Mouse (Mus musculus): ENCODE data around the gene Glipr1l2. TPM values are rescaled to one million over a fixed set of nuclear protein-coding genes. Genes with fewer than 3 reads are reported as not detected.
"Not testable (repeated sequence)": the region's sequence is repeated elsewhere in the genome, so short reads cannot be mapped to it uniquely, and the experiment has no call there.

The Glipr1l2 gene
- polyA plus RNA-seq (2012; rRNA removed) = not detected in 2 replicates

DNA sequence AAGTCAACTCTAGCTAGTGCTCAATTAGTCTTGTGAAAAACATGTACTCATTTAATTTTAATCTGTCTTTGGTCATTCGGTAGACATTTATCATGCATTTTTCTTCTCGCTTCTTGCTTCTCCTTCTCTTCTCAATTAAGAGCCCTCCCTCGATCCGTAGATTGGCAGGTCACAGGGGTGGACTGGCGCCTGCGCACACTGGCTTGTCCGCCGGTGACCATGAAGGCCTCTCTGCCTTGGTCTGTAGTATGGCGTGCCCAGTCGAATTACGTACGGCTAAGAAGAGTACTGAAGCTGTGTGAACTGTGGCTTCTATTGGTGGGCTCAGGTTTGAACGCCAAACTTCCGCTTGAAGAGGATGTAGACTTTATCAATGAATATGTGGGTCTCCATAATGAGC lies at the start of gene Glipr1l2:
Glipr1l2 (plus strand) TSS at position 198 of the 400 bp plus-strand sequence.
- H3K4me1 ChIP-seq (ENCODE audit: control insufficient read depth, insufficient read depth, low read length) = no peaks in the 10 kb centered on the region
- H3K4me3 ChIP-seq (replicated peaks; ENCODE audit: extremely low read depth, low read depth, low read length) = no peak within 1 kb of the TSS
- TF ChIP-seq CTCF (IDR thresholded peaks at IDR 0.05; ENCODE audit: insufficient read depth, low read length) (no peak), POLR2A (IDR thresholded peaks at IDR 0.05; ENCODE audit: borderline replicate concordance, extremely low read depth, low read depth, low read length) (no peak)
- WGBS = 94% methylated on average over 14 of the region's 14 CpGs
- no peak for DNase-seq

DNA sequence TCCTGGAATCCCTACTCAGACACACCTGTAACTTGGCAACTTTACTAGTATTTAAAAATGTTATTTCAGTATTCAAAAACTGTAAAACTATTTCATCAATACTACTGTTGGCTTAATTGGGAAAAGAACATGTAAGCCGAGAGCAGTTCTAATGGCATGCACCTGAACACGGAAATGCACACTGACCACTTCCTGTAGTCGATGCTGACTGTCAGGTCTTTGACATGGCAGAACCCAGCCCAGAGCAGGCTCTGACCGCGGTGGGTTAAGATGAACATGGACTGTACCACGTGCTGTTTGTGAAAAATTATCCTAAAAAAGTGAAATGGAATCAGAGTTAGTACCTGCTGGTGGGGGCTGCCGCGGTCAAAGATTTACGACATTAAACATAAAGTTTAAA lies 39.6 kb upstream of the Glipr1l2 start:
- H3K4me3 ChIP-seq (replicated peaks; ENCODE audit: extremely low read depth, low read depth, low read length); H3K4me1 ChIP-seq (ENCODE audit: control insufficient read depth, insufficient read depth, low read length); DNase-seq: not testable (repeated sequence)
- WGBS = 74% methylated on average over 9 of the region's 9 CpGs

DNA sequence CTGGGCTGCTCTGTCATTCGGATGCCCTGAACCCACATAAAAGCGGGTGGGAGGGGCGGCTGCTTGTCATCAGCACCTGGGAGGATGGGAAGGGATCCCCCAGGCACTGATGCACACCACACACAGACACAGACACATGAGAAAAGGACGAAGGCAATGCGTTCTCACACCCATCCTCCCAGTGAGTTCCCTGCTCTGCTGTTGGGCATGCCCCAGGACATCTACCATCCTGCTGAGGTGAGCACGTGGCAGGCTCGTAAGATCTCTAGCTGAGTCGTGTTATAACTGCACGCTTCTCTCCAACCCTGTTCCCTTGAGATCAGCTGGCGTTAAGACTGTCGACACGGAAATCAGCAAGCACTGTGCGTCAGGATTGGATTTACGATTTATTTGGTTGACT lies 38.9 kb upstream of the Glipr1l2 start:
- H3K4me1 ChIP-seq (ENCODE audit: control insufficient read depth, insufficient read depth, low read length); H3K4me3 ChIP-seq (replicated peaks; ENCODE audit: extremely low read depth, low read depth, low read length); DNase-seq: not testable (repeated sequence)
- 47% methylated on average over 14 of the region's 14 CpGs for WGBS

DNA sequence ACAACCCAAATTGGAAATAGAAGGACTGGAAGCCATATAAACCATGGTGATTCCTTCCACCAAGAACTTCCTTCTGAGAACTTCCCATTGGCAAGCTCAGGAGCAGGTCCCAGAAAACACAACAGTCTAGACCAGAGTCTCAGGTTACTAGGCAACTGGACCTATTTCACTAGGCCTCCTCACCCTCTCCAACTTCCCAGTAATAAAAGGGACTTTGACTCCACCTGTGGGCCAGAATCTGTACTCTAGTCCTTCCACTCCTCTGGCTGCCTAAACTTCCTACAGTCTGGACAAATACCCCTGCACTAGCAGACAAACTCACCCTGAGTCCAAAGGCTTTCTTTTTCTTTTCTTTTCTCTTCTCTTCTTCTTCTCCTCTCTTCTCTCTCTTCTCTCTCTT lies 31.9 kb upstream of the Glipr1l2 start:
- no peaks in the 10 kb centered on the region for H3K4me1 ChIP-seq (ENCODE audit: control insufficient read depth, insufficient read depth, low read length)
- DNase-seq = no peak
- TF ChIP-seq POLR2A (IDR thresholded peaks at IDR 0.05; ENCODE audit: borderline replicate concordance, extremely low read depth, low read depth, low read length) = no peak
- TF ChIP-seq CTCF (IDR thresholded peaks at IDR 0.05; ENCODE audit: insufficient read depth, low read length) = no peak
- no peak overlapping the region for H3K4me3 ChIP-seq (replicated peaks; ENCODE audit: extremely low read depth, low read depth, low read length)

DNA sequence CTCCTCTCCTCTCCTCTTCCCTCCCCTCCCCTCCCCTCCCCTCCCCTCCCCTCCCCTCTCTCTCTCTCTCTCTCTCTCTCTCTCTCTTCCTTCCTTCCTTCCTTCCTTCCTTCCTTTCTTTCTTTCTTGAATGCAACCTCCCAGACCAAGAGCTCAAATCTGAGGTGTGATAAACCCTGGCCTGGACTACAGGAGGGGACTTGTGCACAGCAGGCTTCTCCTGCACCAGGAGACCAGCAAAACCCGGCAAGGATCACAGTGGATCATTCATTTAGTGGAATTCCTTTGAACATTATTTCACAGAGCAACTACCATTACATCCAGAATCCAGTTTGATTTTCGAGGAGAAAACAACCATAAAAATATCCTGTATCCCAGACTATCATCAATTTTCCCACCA lies 31.2 kb upstream of the Glipr1l2 start:
- DNase-seq; H3K4me3 ChIP-seq (replicated peaks; ENCODE audit: extremely low read depth, low read depth, low read length); H3K4me1 ChIP-seq (ENCODE audit: control insufficient read depth, insufficient read depth, low read length): not testable (repeated sequence)
- WGBS = 71% methylated on average over 2 of the region's 2 CpGs

DNA sequence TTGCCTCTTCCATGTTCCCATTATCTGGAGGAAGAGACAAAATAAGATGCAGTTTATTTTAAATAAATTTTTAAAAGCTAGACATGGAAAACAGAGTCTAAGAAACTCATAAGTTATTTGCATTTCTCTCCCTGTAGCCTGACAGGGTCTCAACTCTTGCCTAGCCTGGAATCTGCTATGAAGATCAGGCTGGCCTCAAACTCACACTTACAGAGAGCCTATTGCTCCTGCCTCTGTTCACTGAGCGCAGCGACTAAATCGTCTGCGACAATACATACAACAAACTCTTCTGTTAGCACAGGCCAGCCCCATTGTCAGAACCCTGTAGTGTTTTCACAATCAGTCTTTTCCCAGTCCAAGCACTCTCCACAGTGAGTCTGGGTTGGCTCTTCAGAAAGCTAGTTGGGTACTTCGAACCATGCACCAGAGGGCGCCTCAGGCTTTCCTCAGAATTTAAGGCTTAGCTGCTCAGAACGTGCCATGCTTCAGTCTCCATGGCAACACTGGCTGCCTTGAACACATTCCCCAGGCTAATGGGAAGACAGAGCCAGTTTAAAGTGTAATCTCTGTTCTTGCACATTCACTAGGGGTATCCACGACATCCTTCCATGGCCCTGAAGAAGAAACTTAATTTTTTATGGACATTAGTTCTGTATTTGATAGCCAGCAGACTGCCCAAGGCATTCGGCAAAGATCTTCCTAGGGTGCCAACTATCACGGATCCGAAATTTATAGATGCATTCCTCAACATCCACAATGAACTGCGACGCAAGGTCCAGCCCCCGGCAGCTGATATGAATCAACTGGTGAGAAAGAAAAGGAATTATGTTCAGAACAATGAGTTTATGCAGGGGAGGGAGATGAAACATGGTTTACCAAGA lies 23.2 kb upstream of the Glipr1l2 start, which contains the start of gene Glipr1l1:
Glipr1l1 (plus strand) TSS at position 488 of the 881 bp plus-strand sequence.
- WGBS = 56% methylated on average over 14 of the region's 14 CpGs
- DNase-seq = peak; percentile 12
- Histone ChIP-seq H3K4me1 (ENCODE audit: control insufficient read depth, insufficient read depth, low read length) (no peaks in the 10 kb centered on the region), H3K4me3 (replicated peaks; ENCODE audit: extremely low read depth, low read depth, low read length) (no peak within 1 kb of the TSS)
- peak; percentile 49 for TF ChIP-seq CTCF (IDR thresholded peaks at IDR 0.05; ENCODE audit: insufficient read depth, low read length)
- no peak for TF ChIP-seq POLR2A (IDR thresholded peaks at IDR 0.05; ENCODE audit: borderline replicate concordance, extremely low read depth, low read depth, low read length)

DNA sequence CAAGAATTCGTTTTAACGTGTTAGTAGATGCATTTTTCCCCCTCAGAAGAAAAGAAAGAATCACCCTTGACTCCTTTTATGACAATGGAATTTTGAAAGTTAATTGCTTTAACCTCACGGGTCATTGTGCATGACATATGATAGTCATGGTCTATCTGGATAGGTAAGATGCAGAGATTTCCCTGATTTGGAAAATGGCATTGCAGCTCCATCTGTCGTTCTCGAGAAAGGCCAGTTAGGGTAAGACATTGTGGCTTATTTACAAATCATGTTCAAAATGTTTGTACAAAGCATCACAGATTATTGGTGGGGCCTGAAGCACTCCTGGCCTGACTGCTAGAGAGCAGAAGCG lies 22.6 kb upstream of the Glipr1l2 start:
- H3K4me1 ChIP-seq (ENCODE audit: control insufficient read depth, insufficient read depth, low read length); DNase-seq; H3K4me3 ChIP-seq (replicated peaks; ENCODE audit: extremely low read depth, low read depth, low read length): not testable (repeated sequence)
- 83% methylated on average over 6 of the region's 6 CpGs for WGBS

DNA sequence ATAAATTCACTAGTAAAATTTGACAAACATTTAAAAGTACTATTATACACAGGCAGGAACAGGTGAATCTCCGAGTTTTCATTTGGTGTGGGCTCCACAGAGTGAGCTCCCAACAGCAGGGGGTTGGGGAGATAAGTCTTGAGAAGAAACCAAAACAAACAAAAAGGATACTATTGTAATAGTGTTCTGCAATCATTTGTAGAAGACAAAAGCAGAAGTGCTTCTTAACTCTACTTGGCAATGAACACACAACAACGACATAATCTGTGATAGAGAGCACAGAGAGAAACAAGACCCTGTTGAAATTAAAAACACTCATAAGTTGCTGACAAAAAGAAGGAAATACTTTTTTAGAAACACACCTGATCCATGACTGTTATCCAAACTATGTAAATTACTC lies 3.1 kb upstream of the Glipr1l2 start:
- no peak for DNase-seq
- TF ChIP-seq POLR2A (IDR thresholded peaks at IDR 0.05; ENCODE audit: borderline replicate concordance, extremely low read depth, low read depth, low read length) (no peak), CTCF (IDR thresholded peaks at IDR 0.05; ENCODE audit: insufficient read depth, low read length) (no peak)
- 19% methylated on average over 2 of the region's 2 CpGs for WGBS
- H3K4me1 ChIP-seq (ENCODE audit: control insufficient read depth, insufficient read depth, low read length) = no peaks in the 10 kb centered on the region
- no peak overlapping the region for H3K4me3 ChIP-seq (replicated peaks; ENCODE audit: extremely low read depth, low read depth, low read length)

DNA sequence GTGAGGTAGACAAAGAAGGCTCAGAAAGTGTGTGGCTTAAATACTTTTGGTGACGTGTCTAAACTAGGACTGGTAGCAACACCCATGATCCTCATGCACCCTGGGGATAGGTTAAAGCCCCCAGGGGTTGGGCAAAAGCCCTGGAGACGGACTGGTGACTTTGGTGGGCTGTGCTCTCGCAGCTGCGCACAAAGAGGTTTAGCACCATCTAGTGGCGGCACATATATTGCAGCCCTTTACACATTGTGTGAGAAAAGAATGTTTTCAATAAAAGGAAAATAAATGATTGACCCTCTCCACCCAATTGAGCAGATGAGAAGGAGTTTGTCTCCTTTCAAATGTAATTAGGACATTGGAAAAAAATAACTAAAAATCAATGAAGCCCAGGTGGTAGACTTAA lies 22.6 kb downstream of the Glipr1l2 start:
- TF ChIP-seq CTCF (IDR thresholded peaks at IDR 0.05; ENCODE audit: insufficient read depth, low read length) = peak; percentile 70
- 3% methylated on average over 5 of the region's 5 CpGs for WGBS
- H3K4me3 ChIP-seq (replicated peaks; ENCODE audit: extremely low read depth, low read depth, low read length); H3K4me1 ChIP-seq (ENCODE audit: control insufficient read depth, insufficient read depth, low read length): not testable (repeated sequence)
- peak; percentile 57 for DNase-seq

DNA sequence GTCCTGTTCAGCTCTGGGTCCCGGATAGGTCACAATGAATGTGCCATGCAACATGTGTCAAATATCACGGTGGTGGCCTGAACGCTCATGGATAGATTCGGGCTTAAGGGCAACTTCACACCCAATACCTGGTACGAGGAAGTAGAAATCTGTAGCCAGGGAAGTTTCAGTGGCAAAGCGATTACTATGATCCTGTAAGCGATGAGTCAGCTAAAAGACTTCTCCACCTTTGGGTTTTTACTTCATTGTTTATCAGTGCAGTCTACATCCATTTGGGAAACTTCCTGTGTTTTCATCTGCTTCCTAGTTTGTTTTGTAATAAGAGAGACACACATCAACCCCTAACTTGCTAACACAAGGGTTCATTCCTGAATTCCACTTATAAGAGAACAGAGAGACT lies 27.2 kb downstream of the Glipr1l2 start:
- TF ChIP-seq CTCF (IDR thresholded peaks at IDR 0.05; ENCODE audit: insufficient read depth, low read length) = no peak
- no peak for TF ChIP-seq POLR2A (IDR thresholded peaks at IDR 0.05; ENCODE audit: borderline replicate concordance, extremely low read depth, low read depth, low read length)
- 77% methylated on average over 7 of the region's 7 CpGs for WGBS
- no peak overlapping the region for H3K4me3 ChIP-seq (replicated peaks; ENCODE audit: extremely low read depth, low read depth, low read length)

DNA sequence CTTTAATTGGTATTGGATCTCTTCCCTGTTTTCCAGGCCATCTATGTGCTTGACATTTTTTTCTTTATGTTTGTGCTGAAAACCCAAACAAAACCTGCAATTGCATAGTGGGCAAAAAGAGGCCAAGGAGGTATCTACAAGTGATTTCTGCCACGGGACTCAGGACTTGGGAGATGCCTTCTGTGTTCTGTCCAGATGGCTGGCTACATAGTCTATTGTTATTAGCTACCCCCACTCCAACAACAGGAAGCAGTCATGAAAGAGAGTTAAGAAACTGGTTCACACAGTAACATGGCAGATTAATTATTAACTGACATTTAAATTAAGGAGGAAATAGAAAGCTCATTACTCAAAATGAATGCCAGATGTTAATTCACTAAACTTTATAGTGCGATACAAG lies 41.9 kb downstream of the Glipr1l2 start:
- 44% methylated on average over 2 of the region's 2 CpGs for WGBS
- H3K4me1 ChIP-seq (ENCODE audit: control insufficient read depth, insufficient read depth, low read length); H3K4me3 ChIP-seq (replicated peaks; ENCODE audit: extremely low read depth, low read depth, low read length); DNase-seq: not testable (repeated sequence)

More for the DNA sequence above, 27.2 kb downstream of the Glipr1l2 start:
- H3K4me1 ChIP-seq (ENCODE audit: control insufficient read depth, insufficient read depth, low read length) = no peaks in the 10 kb centered on the region
- DNase-seq = no peak

DNA sequence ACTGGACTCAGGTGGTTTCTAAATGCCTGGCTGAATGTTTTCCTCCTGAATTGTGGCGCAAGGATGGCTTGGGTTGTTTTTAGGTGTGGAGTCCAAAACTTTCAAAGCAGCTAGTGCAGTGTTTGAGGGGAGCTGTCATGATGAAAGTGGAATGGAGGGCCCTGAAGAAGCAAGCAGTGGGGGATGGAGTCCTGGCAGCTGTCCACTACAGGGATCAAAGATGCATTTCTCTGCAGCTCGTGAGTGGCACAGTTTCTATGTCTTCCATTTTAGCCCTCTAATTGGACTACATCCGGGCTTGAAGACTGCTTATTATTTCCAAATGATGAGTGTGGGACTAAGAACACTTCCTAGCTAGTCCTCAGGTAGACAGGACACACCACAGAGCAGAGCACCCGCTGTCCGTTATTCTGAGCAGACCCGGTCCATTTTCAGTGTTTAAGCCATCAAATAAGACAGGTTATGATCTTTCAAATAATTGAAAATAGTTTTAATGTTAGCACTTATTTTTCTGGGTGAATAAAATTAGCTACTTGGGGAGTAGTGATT lies 44.6 kb downstream of the Glipr1l2 start:
- not testable (repeated sequence) for DNase-seq; H3K4me3 ChIP-seq (replicated peaks; ENCODE audit: extremely low read depth, low read depth, low read length); H3K4me1 ChIP-seq (ENCODE audit: control insufficient read depth, insufficient read depth, low read length)
- 69% methylated on average over 6 of the region's 6 CpGs for WGBS
